Mouse (Mus musculus): ENCODE measurements around the gene Ccdc149.

- TF ChIP-seq CTCF (IDR thresholded peaks at IDR 0.05; ENCODE audit: borderline replicate concordance, control insufficient read depth, extremely low read depth, insufficient read depth, low read length, poor library complexity) (no peak), POLR2A (IDR thresholded peaks at IDR 0.05; ENCODE audit: control insufficient read depth, extremely low read depth, insufficient read depth, low read length, poor library complexity) (no peak)
These were observed 114.1 kb downstream of the Ccdc149 start for GRCm38 (mm10) chr5:52357175-52357754.

Data from thymus, adult 2 months (tissue).